Mouse (Mus musculus): ENCODE results near the gene Lsamp.

Lsamp gene

DNA sequence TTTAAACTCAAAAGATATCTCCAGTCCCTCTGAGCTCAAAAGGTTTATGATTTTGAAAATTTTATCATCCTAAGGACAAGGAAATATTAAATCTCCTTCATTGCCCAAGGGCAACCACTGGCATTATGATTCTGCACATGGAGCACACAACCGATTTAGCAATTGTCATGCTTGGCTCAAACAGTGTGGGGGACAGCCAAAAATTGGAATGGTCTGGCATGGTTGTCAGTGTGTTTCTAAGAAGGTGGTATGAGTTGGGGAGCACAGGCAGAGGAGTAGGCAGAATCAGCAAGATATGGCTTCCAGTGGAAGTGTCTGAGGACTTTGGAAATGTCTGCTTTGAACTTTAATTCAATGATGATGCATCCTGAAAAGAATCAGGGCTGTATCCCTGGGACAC, 1639.7 kb downstream of the Lsamp start:
- no peak for DNase-seq

DNA sequence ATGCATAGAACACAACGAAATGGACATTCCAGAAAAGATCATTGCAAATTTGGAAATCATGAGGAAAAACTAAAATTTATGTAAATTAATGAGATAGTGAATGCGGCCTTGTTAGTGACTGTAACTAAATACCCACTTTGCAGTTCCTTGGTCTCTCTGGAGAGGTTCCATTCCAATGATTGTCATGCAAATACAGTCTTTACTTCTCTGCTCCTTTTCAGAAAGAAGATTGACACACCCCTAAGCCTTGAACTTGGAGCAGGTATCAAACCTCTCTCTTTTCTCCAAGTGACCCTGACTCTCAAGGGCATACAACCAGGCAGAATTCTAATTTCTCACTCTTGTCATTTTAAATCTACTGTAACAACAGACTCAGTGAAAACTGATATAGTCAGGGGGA, 1649.7 kb downstream of the Lsamp start:
- no peak for DNase-seq

DNA sequence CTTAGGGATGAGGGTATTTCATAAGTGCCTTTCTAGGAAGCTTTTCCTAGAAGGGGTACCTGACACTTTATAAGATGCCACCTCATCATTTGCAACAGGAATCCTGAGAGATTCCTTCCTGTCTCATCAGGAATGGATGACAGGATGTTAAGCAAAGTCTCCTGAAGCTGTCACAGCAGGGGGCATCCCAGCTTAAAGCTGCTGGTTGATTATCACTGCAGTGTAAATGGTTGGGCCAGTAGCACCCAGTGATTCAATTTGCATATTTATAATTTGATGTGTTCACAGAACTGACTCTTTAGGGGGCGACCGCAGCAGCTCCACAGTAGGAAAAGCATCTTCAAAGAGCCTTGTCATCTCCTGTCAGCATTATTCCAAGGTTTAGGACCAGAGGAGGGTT, 1656.7 kb downstream of the Lsamp start:
- no peak for DNase-seq

DNA sequence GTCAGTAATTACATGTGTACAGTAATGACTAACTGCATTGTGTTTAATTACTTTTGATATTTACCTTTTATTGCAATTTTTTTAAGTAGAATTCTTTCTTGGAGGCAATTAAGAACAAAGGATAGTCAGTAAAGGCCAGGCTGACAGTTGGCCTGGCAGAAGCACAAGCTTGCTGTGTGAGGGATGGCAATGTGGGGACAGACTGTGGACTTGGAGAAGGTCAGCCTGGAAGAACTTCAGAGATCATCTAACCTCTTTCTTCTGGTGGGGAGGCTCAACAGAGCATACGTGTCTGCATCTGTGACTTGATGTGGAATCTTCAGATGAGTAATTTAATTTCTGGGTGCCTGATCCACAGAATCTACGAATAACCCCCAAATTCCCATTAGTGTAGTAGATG, 1669.1 kb downstream of the Lsamp start:
- no peak for DNase-seq

DNA sequence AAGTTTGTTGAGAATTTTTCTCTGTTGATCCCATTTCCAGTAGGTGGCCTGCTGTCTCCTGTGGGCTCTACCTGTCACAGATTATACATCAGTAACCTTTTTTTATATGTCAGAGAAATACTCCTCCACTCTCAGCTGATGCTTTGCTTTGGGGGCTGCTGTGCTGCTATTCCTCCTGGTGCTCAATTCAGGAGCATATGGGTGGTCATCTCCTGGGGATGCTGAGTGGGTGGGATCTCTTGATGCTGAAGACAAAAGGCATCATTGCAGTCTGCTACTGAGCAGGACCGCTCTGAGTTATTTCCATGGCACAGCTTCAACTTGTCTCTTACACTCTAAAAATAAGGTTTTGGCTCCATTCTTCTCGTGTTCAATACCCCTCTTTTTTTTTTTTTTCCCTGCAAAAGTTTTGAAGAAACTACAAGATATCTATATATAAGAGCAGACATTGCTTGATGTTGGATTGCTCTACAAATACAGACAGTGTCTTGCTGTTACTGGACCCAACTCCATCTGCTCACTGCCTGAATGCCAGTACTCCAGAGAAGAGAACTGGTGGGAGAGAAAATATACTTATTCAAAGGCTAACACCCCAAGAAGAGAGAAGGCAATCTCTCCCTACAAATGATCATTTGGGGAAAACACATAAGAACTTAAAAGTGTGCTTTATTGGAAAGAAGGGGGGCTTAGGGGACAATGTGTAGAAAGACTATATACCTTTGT, 1690.3 kb downstream of the Lsamp start:
- no peak for DNase-seq

DNA sequence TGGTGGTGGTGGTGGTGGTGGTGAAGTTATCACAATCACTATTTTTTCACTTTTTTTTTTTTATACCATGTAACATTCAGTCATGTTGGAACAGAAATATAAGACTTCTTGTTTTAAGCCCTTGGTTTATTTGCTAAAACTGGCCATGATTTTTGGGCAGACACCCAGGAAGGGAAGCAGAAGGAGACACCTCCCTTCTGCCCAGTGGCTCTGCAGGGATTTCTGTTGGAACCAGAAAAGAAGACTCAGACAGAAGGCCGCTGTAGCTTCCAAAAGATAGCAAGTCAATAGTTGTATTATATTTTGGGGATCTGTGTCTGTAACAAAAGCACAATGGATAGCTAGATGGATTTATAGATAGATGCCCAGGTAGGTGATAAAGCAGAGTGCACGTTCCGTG, 1691.6 kb downstream of the Lsamp start:
- no peak for DNase-seq

DNA sequence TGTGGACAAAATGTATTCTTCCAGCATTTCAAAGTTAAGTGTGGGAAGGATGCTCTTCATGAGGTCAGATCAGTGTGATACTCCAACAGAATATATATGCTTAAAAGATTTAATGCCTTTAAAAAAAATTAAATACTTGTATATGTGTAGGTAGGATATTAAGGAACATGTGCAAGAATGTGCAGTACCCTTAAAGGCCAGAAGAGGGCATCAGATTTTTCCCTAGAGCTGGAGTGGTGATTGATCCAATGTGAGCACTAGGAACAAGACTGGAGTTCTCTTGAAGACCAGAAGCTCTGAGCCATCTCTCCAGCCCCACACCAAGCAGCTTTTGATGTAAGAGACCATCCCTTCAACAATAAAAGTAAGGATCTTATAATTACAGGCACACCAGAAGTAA, 1708.3 kb downstream of the Lsamp start:
- no peak for DNase-seq

DNA sequence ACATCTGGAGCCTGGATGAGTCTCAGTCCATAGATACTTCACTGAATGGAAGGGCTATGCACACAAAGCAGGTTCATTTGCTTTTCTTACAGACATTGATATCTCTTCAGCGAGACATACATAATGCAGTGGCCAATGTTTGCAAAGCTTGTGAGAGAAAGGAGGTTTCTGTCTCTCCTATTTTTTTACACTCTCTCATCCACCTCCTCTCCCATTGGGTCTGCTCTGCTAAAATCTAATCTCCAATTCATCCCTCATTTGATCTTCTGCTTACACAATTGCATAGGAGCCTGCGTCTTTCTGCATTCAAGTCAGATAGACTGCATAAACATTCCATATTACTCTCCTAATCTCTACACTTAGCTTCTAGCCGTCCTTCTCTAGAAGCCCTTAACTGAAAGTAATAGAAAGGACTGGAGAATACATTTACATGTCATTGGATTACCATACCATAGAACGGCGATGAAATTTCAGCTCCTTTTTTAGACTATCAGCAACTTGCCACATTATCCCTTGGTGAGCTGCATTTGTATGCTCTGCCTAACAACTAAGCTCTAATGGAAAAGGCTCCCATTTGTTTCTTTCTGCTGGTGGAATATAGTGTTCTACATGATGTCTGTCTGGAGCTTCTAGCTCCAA, 1717.7 kb downstream of the Lsamp start:
- no peak for DNase-seq

DNA sequence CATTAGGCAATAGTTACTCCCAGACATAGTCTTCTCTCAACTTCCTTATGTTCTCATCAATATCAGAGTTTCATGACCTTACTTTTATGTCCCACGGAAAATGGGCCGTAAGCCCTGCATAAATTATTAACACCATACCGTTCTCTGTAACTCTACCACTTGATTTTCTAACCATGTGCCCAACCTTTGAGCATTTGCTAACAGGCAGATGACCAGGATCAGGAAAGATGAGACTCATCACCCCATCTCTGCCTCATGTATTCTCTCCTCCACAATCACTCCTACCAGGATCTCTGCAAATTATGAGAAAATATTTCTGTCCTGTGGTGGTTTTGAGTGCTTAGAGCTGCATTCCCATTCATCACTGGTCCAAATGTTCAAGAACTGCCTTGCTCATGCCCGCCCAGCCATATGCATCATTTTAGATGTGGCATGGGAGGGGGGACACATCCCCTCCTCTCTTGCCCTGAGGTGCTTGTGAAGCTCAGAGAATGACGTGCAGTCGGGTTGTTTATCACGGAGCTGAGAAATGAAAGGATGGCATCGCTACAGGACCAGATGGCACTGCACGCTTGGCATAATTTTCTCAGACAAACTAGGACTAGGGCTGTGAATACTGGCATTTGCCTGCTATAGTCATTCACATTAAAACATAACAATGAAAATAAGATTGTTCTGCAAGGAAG, 1744.9 kb downstream of the Lsamp start:
- no peak for DNase-seq

DNA sequence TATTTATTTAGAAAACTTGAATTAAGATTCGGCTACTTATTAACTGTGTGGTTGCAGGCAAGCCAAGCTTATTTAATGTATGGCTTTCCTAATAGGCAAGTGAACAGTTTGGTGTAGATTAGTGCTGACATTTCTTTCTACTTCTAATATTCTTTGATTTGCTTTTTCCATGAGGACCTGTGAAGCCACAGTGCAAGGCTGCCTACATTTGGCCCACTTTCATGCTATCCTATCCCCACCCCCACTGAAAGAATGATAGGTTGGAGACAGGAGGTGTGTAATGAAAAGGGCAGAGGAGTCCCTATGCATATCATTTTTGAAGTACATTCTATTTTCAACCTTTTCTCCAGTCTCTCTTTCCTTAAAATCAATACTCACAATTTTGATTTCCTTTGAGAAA, 1745.8 kb downstream of the Lsamp start:
- DNase-seq = no peak

DNA sequence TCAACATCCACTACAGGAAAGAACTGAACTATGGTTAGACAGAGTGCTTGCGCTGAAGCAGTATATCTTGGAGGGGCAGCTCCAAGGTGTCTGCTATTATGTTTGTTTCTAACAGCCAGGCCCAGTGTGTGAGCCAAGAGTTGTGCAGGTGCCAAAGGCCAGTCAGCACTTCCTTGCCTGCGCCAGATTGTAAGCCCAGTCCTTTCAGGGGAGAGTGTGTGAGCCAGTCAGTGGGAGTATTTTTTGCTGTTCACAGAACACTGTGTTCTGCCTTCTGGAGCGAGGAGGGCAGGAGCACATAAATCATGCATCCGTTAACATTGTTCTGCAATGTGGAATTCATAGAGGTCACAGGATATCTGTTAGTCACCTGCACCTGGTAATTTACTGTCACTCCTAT, 1760.9 kb downstream of the Lsamp start:
- no peak for DNase-seq

DNA sequence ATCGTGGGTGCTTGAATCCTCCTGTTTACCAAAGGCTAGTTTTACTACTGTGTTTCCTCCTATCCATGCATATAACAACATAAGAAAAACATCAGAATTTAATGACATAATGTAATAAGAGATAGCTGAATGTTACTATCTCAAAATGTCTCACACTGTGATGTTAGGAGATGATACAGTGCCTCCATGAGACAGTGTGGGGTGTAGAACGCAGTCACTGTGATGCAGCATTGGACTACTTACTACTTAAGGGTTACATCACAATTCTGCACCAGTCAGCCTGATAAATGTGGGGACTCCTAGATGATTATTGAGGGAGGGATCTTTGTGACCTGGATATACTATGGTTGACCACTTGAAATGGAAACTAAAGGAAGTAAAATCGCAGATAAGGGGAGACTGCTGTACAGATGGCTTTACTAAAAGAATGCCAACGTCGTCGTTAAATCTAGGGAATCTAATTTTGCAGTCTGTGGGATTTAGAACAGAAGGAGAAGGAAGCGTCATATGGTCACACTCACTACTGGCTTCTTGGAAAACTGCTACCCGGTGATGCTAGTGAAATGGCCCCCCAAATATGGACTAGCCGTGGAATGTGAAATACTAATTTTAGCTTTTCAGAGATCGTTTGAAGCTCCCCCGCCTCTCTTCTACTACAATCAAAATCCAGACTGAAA, 1762.2 kb downstream of the Lsamp start:
- DNase-seq = no peak

DNA sequence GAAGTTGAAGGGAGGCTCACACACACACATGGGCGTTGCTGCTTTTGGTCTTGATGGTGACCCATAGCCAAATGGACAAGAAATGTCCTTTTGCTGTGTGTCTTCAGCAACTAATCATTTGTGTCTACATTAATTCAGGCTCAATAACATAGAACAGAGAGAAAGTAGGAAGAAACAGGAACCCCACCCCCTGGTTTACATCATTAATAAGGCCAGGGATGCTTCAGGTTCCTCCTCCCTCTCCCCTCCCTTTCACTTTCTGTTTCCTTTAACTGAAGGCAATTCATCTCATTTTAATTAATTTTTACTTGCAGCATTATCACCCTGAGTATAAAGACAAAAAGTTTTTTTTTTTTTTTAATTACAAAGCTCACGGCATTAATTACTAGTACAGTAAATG, 1763.7 kb downstream of the Lsamp start:
- DNase-seq = no peak

DNA sequence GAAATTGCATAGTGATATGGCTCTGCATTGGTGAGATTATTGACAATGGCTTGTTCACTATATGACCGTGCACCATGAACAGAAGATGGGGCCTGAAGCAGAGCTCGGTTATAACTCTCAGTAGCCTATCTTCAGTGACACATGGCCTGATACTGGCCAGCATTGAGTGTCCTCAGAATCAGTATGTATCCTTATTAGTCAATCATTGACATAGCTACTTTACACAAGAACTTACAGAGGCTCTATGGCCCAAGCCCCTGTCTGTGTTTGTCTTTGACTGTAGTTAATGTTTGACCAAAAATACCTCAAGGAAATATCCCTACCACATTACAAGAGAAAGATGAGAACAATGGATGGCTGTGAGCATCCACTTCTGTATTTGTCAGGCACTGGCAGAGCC, 1764.6 kb downstream of the Lsamp start:
- DNase-seq = no peak

DNA sequence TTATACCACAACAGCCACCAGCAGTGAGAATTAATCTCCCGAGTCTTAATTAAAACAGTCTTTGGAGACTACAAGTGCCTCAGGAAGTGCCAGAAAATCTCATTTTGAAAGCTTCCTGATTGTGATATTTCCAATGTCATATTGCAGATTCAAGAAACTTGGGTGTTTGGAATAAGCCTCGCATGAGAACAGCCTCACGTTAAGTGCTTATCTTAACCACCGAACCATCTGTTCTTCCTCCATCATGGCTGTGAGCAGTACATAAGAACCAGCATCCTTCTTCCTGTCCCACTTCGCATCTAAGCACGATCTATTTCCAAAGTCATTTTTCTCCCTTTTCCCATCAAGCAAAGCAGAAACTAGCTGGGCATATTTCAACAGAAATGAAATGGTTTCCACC, 1780.1 kb downstream of the Lsamp start:
- DNase-seq = no peak

DNA sequence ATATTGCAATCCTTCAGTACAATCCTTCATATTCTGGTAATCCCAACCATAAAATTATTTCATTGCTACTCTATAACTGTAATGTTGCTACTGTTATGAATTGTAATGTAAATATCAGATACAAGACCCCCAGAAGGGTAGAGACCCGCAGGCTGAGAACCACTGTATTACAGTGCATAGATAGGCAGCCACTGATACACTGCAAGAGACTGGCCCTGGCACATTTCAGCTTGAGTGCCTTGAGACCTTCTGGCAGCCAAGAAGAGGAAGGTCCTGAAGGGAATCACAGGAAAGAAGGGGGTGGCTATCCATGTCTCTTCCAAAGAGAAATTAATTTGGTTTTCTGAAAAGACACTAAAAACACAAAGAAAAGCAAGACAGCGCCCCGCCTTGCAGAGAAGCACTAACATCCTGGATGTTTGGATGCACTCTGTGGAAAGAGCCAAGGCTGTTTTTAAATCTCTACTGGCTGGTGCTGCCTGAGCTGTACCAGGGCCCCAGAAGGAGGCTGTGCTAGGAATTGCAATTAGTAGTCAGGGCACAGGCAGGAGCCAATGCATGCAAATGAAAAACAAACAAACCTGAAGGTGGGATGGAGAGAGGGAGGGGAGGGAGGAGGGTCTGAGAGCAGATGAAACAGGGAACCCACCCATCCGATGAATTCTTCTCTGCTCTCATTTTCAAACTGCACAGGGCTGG, 1787.4 kb downstream of the Lsamp start:
- DNase-seq = no peak

DNA sequence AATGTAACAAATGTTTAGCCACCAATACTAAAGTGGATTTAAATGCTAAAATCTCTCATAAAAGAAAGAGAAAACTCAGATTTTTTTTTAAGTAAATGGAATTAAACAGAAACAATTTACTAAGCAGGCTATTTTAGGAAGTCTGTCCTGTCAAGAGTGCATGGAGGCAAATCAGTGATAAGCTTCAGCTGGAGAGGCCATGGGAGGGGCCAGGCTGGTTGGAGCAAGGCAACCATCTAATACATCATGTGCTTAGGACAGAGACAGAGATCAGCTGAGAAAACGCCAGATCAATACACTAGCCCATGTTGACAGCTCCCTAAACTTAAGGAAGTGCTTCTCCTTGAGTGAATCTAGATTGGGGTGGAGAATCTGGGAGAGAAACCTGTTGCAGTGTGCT, 1793.4 kb downstream of the Lsamp start:
- DNase-seq = no peak

DNA sequence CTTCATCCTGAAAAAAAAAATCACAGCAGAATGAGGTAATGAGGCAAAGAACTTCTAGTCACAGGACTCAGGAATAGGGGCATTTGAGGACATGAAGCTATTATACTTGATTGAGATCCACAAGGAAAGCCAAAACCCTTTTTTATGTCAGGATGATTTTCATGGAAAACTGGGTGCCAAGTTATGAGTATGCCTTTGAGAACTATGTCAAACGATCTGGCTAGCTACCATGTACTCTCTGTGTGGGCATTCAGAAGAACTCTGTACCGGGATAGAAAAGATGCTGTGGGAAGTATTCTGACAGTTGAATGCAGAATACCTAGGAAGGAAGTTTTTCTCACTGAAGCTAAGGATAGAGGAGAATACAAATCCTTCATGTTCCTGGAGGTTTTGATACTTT, 1801.4 kb downstream of the Lsamp start:
- no peak for DNase-seq

DNA sequence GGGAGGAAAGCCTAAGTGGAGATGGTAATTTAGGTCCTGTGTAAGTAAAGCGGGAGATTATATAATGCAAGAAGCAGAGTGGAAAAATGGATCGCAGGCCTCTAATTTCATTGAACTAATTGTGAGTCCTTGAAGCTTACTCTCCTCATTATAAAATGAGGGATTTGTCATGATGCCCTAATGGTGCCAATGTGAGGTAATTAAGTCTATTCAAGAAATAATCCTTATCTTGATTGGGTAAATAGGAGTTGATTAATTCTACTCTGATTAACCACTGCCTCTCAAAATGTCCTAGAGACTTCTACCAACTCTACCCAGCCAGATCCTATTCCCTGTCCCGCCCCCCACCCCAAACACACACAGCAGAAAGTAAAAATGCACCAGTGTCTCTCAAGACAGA, 1802.5 kb downstream of the Lsamp start:
- DNase-seq = no peak

DNA sequence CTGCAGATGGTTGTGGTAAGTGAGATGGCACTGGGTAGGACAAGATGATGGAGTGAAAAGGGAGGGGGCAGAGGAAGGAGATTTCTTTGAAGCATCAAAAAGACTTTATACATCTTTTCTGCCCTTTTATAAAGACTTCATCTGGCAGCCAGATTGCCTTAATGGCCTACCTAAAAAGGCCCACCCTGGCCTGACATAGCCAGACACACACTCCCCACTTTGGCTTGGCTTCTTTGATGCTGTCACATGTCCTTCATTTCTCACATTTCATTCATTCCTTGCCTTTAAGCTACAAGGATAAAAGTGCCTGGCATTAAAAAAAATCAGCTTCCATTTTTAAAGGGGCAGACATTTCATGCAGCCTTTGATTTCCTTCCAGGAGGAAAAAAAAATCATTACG, 1803.0 kb downstream of the Lsamp start:
- no peak for DNase-seq

DNA sequence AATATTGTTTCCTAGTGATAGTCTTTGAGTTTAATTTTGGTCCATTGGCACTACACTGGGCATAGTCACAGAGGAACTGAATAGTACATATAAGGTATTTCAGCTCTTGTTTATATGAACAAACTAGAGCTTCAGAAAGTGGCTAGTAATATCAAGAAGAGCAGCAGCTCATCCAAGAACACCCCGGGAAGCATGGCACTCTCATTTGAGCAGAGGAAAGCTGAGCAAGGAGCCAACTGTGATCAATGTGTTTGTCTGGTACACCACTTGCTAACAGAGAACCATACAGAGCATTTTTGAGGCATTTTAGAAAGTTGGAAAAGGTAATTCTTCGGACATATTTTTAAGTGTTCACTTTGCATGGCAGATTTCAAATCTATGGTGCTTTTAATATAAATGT, 1805.9 kb downstream of the Lsamp start:
- DNase-seq = no peak

DNA sequence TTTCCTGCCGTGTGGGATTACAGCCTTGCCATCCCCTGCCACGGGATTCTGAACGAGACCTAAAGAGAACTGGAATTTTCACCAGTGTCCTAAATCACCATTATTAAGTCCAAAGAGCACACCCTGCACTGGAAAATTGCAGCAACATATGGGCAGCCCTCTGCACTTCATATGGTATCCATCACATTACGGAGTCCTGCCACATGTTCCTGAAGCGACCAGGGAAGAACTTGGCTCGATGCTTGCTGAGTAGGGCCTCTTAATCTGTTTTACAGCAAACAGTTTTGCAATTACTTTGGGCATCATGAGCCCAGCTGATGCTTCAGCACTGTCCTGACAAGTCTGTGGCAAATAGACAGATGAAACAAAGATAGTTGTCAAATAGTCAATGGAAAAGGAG, 1836.2 kb downstream of the Lsamp start:
- no peak for DNase-seq

DNA sequence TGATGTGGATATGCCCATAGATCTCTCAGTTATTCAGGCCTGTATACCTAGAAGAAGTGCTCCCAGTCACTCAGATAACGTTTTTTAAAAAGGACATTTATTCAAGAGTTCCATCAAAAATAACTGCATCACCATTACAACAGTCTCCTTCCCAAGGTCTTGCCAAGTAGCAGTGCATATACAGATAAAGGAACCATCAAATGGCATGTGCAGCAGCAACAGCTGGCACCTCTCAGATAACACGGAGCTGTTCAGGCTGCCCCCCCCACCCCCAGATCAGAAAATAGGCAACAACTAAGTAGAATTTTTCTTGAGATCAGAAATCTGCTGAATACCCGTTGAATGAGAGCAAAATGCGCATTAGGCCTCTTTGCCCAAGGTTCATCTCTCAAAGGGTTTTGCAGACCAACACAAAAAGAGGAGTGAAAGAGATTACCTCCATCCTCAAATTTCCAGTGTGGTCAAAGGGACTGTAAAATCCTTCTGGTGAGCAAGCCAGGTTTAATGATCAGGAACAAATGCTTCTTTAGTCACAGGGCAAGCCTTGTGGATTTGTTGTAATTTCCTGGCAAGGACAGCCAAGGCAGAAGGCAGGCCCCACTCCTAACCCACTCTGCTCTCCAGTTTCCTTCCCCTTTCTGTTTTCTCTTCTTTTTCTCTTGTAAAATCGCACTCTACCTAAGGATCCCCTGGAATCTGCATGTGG, 1842.9 kb downstream of the Lsamp start:
- no peak for DNase-seq

Data from thymus, postnatal 4 days (tissue).